Comparison of ENCODE assay signal across 18 mouse cellular contexts in the genomic region with DNA sequence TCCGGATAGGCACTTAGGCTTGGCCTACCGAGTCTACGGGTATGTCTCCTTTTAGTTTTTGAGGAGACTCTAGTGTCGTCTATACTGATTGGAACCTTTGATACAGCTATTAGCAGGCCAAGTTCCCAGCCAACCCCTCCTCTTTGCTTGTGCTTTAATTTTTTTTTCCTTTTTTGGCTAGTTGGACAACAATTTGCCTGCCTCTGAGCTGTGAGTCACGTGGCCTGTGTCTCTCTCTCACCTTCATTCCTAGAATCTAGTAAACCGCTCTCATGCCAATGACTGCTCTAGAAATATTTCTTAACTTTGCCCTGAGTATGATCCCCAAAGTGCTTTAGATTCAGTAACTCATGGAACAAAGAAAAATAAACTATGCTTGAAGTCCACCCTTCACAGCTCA.
"Had no signal": no experiment of that assay in that cellular context is flagged by ENCODE, and none has a peak within 500 bp of the region (broad histone marks: within the 10 kb centered on the region; RNA-seq: fewer than 3 reads in every experiment).

No protein-coding gene starts in this region.

- H3K9ac ChIP-seq: lung, embryonic 14.5 days; midbrain, embryonic 12.5 days; neural tube, embryonic 13.5 days; neural tube, embryonic 15.5 days had no signal

- DNase-seq: lung, adult 18-20 months; lung, embryonic 14.5 days; lung, postnatal 10 days; lung, postnatal 4 days; midbrain, embryonic 14.5 days; right cerebral cortex, adult 18-20 months; right cerebral cortex, postnatal 25 days; right cerebral cortex, postnatal 4 days; spleen, adult 18-20 months; thymus, adult 18-20 months; thymus, postnatal 14 days; thymus, postnatal 36 days had no signal

- H3K4me3 ChIP-seq: midbrain, embryonic 10.5 days; midbrain, embryonic 12.5 days; myocyte; neural tube, embryonic 13.5 days; neural tube, embryonic 15.5 days had no signal

- H3K36me3 ChIP-seq: midbrain, embryonic 10.5 days; midbrain, embryonic 12.5 days; neural tube, embryonic 13.5 days; neural tube, embryonic 15.5 days had no signal

- H3K4me1 ChIP-seq: midbrain, embryonic 12.5 days; neural tube, embryonic 13.5 days; neural tube, embryonic 15.5 days had no signal

- H3K9me3 ChIP-seq: midbrain, embryonic 10.5 days; midbrain, embryonic 12.5 days; neural tube, embryonic 13.5 days; neural tube, embryonic 15.5 days had no signal

- ATAC-seq: midbrain, embryonic 16.5 days had no signal

- H3K27me3 ChIP-seq: midbrain, embryonic 12.5 days; neural tube, embryonic 13.5 days; neural tube, embryonic 15.5 days had no signal

- H3K27ac ChIP-seq: midbrain, embryonic 10.5 days; midbrain, embryonic 12.5 days; neural tube, embryonic 13.5 days; neural tube, embryonic 15.5 days had no signal

- H3K4me2 ChIP-seq: lung, embryonic 14.5 days; midbrain, embryonic 12.5 days; neural tube, embryonic 13.5 days; neural tube, embryonic 15.5 days had no signal
